Mouse (Mus musculus) MEL (cell line): ENCODE measurements around the gene Cbwd1. TPM values are rescaled to one million over a fixed set of nuclear protein-coding genes. Genes with fewer than 3 reads are reported as not detected.

ENCODE experiments used
- DNase-seq: peaks from one replicate; pipeline ENCODE4 v3.0.0; 2011; ENCODE audit warnings: low read depth, low spot score
- H3K27ac ChIP-seq: 2 replicates; pipeline ENCODE4 v1.5.1; 2012; ENCODE audit warnings: low read depth, mild to moderate bottlenecking, control low read depth, low read length, moderate library complexity; ENCODE audit not compliant: control insufficient read depth
- H3K27me3 ChIP-seq, 2 experiments: fragments of 150-350 bp in 1 of 2; sonication (generic) in 1 of 2; 2 replicates each; pipeline ENCODE4 v1.6.1; 2012; ENCODE audit warnings: low read length in 2 of 2, mild to moderate bottlenecking in 2 of 2, improper control_type of control experiment in 1 of 2, moderate library complexity in 1 of 2; ENCODE audit not compliant: insufficient read depth in 2 of 2, control insufficient read depth in 1 of 2
- H3K36me3 ChIP-seq, 2 experiments: 2 replicates each; pipeline ENCODE4 v1.6.1; 2012 to 2014; ENCODE audit warnings: low read length in 2 of 2, improper control_type of control experiment in 1 of 2, inconsistent platforms in 1 of 2, mild to moderate bottlenecking in 1 of 2; ENCODE audit not compliant: insufficient read depth in 2 of 2, control insufficient read depth in 1 of 2
- H3K4me1 ChIP-seq, 2 experiments: fragments of 150-350 bp in 1 of 2; sonication (generic) in 1 of 2; 2 replicates each; pipeline ENCODE4 v1.6.1; 2012; ENCODE audit warnings: low read length in 2 of 2, improper control_type of control experiment in 1 of 2, mild to moderate bottlenecking in 1 of 2; ENCODE audit not compliant: insufficient read depth in 2 of 2, control insufficient read depth in 1 of 2
- H3K4me3 ChIP-seq, 2 experiments: fragments of 150-350 bp in 1 of 2; sonication (generic) in 1 of 2; 2 replicates each; pipeline ENCODE4 v1.5.1; 2012; ENCODE audit warnings: low read depth in 2 of 2, low read length in 2 of 2, mild to moderate bottlenecking in 2 of 2, moderate library complexity in 2 of 2, control low read depth in 1 of 2, improper control_type of control experiment in 1 of 2; ENCODE audit not compliant: control insufficient read depth in 1 of 2, insufficient read depth in 1 of 2
- H3K79me2 ChIP-seq: 2 replicates; pipeline ENCODE4 v1.6.1; 2012; ENCODE audit warnings: mild to moderate bottlenecking, low read length, moderate library complexity; ENCODE audit not compliant: control insufficient read depth, poor library complexity, insufficient read depth
- H3K9ac ChIP-seq: 2 replicates; pipeline ENCODE4 v1.6.1; 2012; ENCODE audit warnings: low read depth, mild to moderate bottlenecking, control low read depth, low read length, moderate library complexity; ENCODE audit not compliant: control insufficient read depth, poor library complexity, severe bottlenecking
- H3K9me3 ChIP-seq: fragments of 150-350 bp; sonication (generic); replicated peaks from 2 replicates; pipeline ENCODE4 v1.6.1; 2012; ENCODE audit warnings: mild to moderate bottlenecking, low read length, improper control_type of control experiment, moderate library complexity; ENCODE audit not compliant: insufficient read depth
- BHLHE40 ChIP-seq: IDR thresholded peaks from 2 replicates; pipeline ENCODE4 v1.6.1; 2012; ENCODE audit warnings: low read depth, mild to moderate bottlenecking, inconsistent platforms, low read length, improper control_type of control experiment, borderline replicate concordance
- E2F4 ChIP-seq: IDR thresholded peaks from 2 replicates; pipeline ENCODE4 v1.6.1; 2011; ENCODE audit warnings: low read depth, low read length, improper control_type of control experiment, borderline replicate concordance
- EP300 ChIP-seq, 2 experiments: IDR thresholded peaks; 2 replicates each; pipeline ENCODE4 v1.6.1; 2011; ENCODE audit warnings: improper control_type of control experiment in 2 of 2, low read length in 2 of 2, low read depth in 1 of 2, mild to moderate bottlenecking in 1 of 2
- ETS1 ChIP-seq: IDR thresholded peaks from 2 replicates; pipeline ENCODE4 v1.6.1; 2012; ENCODE audit warnings: low read depth, mild to moderate bottlenecking, inconsistent platforms, low read length, improper control_type of control experiment, moderate library complexity
- HCFC1 ChIP-seq: IDR thresholded peaks from 2 replicates; pipeline ENCODE4 v1.6.1; 2012; ENCODE audit warnings: low read depth, mild to moderate bottlenecking, inconsistent platforms, low read length, improper control_type of control experiment, moderate library complexity
- MAX ChIP-seq: IDR thresholded peaks from 2 replicates; pipeline ENCODE4 v1.6.1; 2011; ENCODE audit warnings: low read length, improper control_type of control experiment
- MAZ ChIP-seq: IDR thresholded peaks from 2 replicates; pipeline ENCODE4 v1.6.1; 2012; ENCODE audit warnings: low read depth, mild to moderate bottlenecking, inconsistent platforms, low read length, improper control_type of control experiment
- MXI1 ChIP-seq: IDR thresholded peaks from 2 replicates; pipeline ENCODE4 v1.6.1; 2011; ENCODE audit warnings: mild to moderate bottlenecking, low read depth, low read length, improper control_type of control experiment
- MYB ChIP-seq: IDR thresholded peaks from 2 replicates; pipeline ENCODE4 v1.6.1; 2011; ENCODE audit warnings: mild to moderate bottlenecking, low read depth, low read length, improper control_type of control experiment
- NELFE ChIP-seq: IDR thresholded peaks from 2 replicates; pipeline ENCODE4 v1.6.1; 2011; ENCODE audit warnings: low read depth, low read length, improper control_type of control experiment
- SIN3A ChIP-seq: IDR thresholded peaks from 2 replicates; pipeline ENCODE4 v1.6.1; 2012; ENCODE audit warnings: low read length, improper control_type of control experiment, inconsistent platforms
- SMC3 ChIP-seq: IDR thresholded peaks from 2 replicates; pipeline ENCODE4 v1.6.1; 2011; ENCODE audit warnings: low read depth, low read length, improper control_type of control experiment
- TAL1 ChIP-seq: IDR thresholded peaks from 2 replicates; pipeline ENCODE4 v1.6.1; 2012; ENCODE audit warnings: mild to moderate bottlenecking, inconsistent platforms, low read length, moderate library complexity, mixed read lengths
- TBP ChIP-seq: IDR thresholded peaks from 2 replicates; pipeline ENCODE4 v1.8.0; 2011; ENCODE audit warnings: low read depth, low read length, improper control_type of control experiment
- USF2 ChIP-seq, 2 experiments: IDR thresholded peaks; 2 replicates each; pipeline ENCODE4 v1.6.1; 2011 to 2012; ENCODE audit warnings: improper control_type of control experiment in 2 of 2, low read length in 2 of 2, borderline replicate concordance in 1 of 2, inconsistent platforms in 1 of 2, low read depth in 1 of 2, mild to moderate bottlenecking in 1 of 2; ENCODE audit not compliant: insufficient read depth in 1 of 2
- ZKSCAN1 ChIP-seq: IDR thresholded peaks from 2 replicates; pipeline ENCODE4 v1.6.1; 2012; ENCODE audit warnings: low read depth, mild to moderate bottlenecking, inconsistent platforms, low read length, improper control_type of control experiment, moderate library complexity
- polyA plus RNA-seq, 2 experiments: library from polyadenylated mRNA; stranded (reverse) in 1 of 2; unstranded in 1 of 2; fragments of >175 nt in 1 of 2; fragments of >200 nt in 1 of 2; gene quantifications; 2 replicates each; pipeline versions ENCODE4 v1.2.1 to v1.2.4; 2012; ENCODE audit warnings: low replicate concordance in 2 of 2, low read depth in 1 of 2; ENCODE audit not compliant: insufficient read length in 2 of 2, insufficient read depth in 1 of 2, missing spikeins in 1 of 2
- total RNA-seq: library from RNA; depleted of rRNA; stranded (reverse); fragments of 300-350 nt; gene quantifications from 2 replicates; pipeline ENCODE4 v1.2.3, GENCODE M21; 2012

The Cbwd1 gene
- total and polyA plus RNA-seq, 3 experiments = 14.2 to 24.0 TPM; not detected in 1

GRCm38 (mm10) chr19:25002032-25002431 lies 40.6 kb upstream of the Cbwd1 start:
- Histone ChIP-seq H3K9ac (no peak overlapping the region), H3K36me3 (peaks cover 0 to 16% of the 10 kb centered on the region in 2 experiments; a peak in 2 of 4 replicates), H3K27ac (no peak overlapping the region), H3K9me3 (no peaks in the 10 kb centered on the region), H3K4me1 (peaks cover 7 to 13% of the 10 kb centered on the region in 2 experiments; a peak in 3 of 4 replicates), H3K4me3 (no peak overlapping the region), H3K27me3 (no peaks in the 10 kb centered on the region), H3K79me2 (peaks cover 5% of the 10 kb centered on the region)
- no peak for DNase-seq
- TF ChIP-seq SIN3A (no peak), E2F4 (no peak), MYB (no peak), NELFE (no peak), TBP (no peak), HCFC1 (no peak), SMC3 (no peak), ETS1 (no peak), ZKSCAN1 (no peak), TAL1 (no peak), MAX (no peak), MAZ (no peak), EP300 (IDR thresholded peaks at IDR 0.05; ENCODE audit: low read depth in 1 of 2, low read length in 2 of 2) (no peak), BHLHE40 (no peak)

GRCm38 (mm10) chr19:25000153-25000552 lies 38.7 kb upstream of the Cbwd1 start:
- Histone ChIP-seq H3K9ac (peak overlapping the region; percentile 85), H3K27ac (no peak overlapping the region), H3K9me3 (no peaks in the 10 kb centered on the region), H3K4me3 (peak overlapping the region; percentile 65 to 97), H3K36me3 (peaks cover 0 to 21% of the 10 kb centered on the region in 2 experiments; a peak in 2 of 4 replicates), H3K79me2 (peaks cover 5% of the 10 kb centered on the region), H3K27me3 (no peaks in the 10 kb centered on the region), H3K4me1 (peaks cover 9 to 17% of the 10 kb centered on the region in 2 experiments; a peak in 3 of 4 replicates)
- DNase-seq = peak; percentile 23
- TF ChIP-seq USF2 (IDR thresholded peaks at IDR 0.05; ENCODE audit: borderline replicate concordance in 1 of 2, insufficient read depth in 1 of 2, low read depth in 1 of 2, low read length in 2 of 2) (no peak), MXI1 (peak; percentile 16; the same call in 1 of the 2 replicates)
